Mouse (Mus musculus) liver, postnatal 0 days (tissue): ENCODE results near the gene Nsun3. TPM values are rescaled to one million over a fixed set of nuclear protein-coding genes. Genes with fewer than 3 reads are reported as not detected.

Experiments
- ATAC-seq: fragments of 200-750 bp; cut with Nextera tagmentation; 2 replicates; pipeline ENCODE4 v1.8.0; 2017; ENCODE audit warnings: mild to moderate bottlenecking, moderate library complexity
- DNase-seq: peaks from one replicate; pipeline ENCODE4 v3.0.0-alpha.2; 2016
- H3K27ac ChIP-seq: fragments of 300-500 bp; sonication (generic); 2 replicates; pipeline ENCODE4 v1.5.1; 2014; ENCODE audit warnings: antibody characterized with exemption, moderate library complexity, mild to moderate bottlenecking, low read depth
- H3K27me3 ChIP-seq: fragments of 300-500 bp; sonication (generic); 2 replicates; pipeline ENCODE4 v1.6.1; 2014; ENCODE audit warnings: low read length, control low read depth, mixed read lengths; ENCODE audit not compliant: insufficient read depth
- H3K36me3 ChIP-seq: fragments of 300-500 bp; sonication (generic); replicated peaks from 2 replicates; pipeline ENCODE4 v1.6.1; 2014; ENCODE audit warnings: mild to moderate bottlenecking, control low read depth, low read length, moderate library complexity, mixed read lengths; ENCODE audit not compliant: insufficient read depth
- H3K4me1 ChIP-seq: fragments of 300-500 bp; sonication (generic); 2 replicates; pipeline ENCODE4 v1.6.1; 2014; ENCODE audit warnings: antibody characterized with exemption, mild to moderate bottlenecking, control low read depth; ENCODE audit not compliant: insufficient read depth
- H3K4me2 ChIP-seq: fragments of 300-500 bp; sonication (generic); 2 replicates; pipeline ENCODE4 v1.6.1; 2014; ENCODE audit warnings: low read depth, mild to moderate bottlenecking, low read length, moderate library complexity, mixed read lengths
- H3K4me3 ChIP-seq: fragments of 300-500 bp; sonication (generic); 2 replicates; pipeline ENCODE4 v1.5.1; 2014; ENCODE audit warnings: low read depth, low read length
- H3K9ac ChIP-seq: fragments of 300-500 bp; sonication (generic); replicated peaks from 2 replicates; pipeline ENCODE4 v1.6.1; 2014; ENCODE audit warnings: mild to moderate bottlenecking, moderate library complexity
- H3K9me3 ChIP-seq: fragments of 300-500 bp; sonication (generic); 2 replicates; pipeline ENCODE4 v1.6.1; 2016; ENCODE audit warnings: mild to moderate bottlenecking, control low read depth, low read length, mixed read lengths
- CTCF ChIP-seq: sonication (generic); IDR thresholded peaks from 2 replicates; pipeline ENCODE4 v1.5.1; 2016; ENCODE audit warnings: antibody characterized with exemption, low read depth
- EP300 ChIP-seq: IDR thresholded peaks from 2 replicates; pipeline ENCODE4 v1.6.1; 2016; ENCODE audit warnings: antibody characterized with exemption, low read depth, mild to moderate bottlenecking
- WGBS: fragments of 180-500 bp; shearing (Covaris S2); extraction: QIAGEN DNeasy Blood & Tissue Kit; methylation state at CpG from one replicate; pipeline ENCODE4 v1.1.7; 2014; ENCODE audit not compliant: insufficient replicate concordance; 5-methylcytosine and 5-hydroxymethylcytosine counted together
- polyA plus RNA-seq: library from polyadenylated mRNA; unstranded; fragments of >200 nt; fragmentation: Nextera tagmentation; extraction: Ambion mirVana; gene quantifications from 2 replicates; pipeline ENCODE4 v1.2.1, GENCODE M21; 2015

Gene Nsun3
- polyA plus RNA-seq, 1 experiment from 2014 or later, result 4.2 TPM

GRCm38 (mm10) chr16:62773462-62773861, 13.2 kb downstream of the Nsun3 start:
- no peak for ATAC-seq
- no peaks in the 10 kb centered on the region for H3K27me3 ChIP-seq
- WGBS, result 80% methylated on average over 4 of the region's 4 CpGs
- no peaks in the 10 kb centered on the region for H3K4me1 ChIP-seq
- no peak for DNase-seq
- H3K4me3 ChIP-seq, result no peak overlapping the region
- H3K9ac ChIP-seq, result no peak overlapping the region
- H3K4me2 ChIP-seq, result no peak overlapping the region
- no peak overlapping the region for H3K27ac ChIP-seq
- H3K36me3 ChIP-seq, result peaks cover 18% of the 10 kb centered on the region
- TF ChIP-seq EP300 (no peak), CTCF (no peak)
- no peaks in the 10 kb centered on the region for H3K9me3 ChIP-seq

- ATAC-seq (0 out of 2 replicates have a peak, but pooled peaks have one; percentile 15), DNase-seq (peak; percentile 32)
- no peaks in the 10 kb centered on the region for H3K27me3 ChIP-seq
- no peak overlapping the region for H3K27ac ChIP-seq
- 69% methylated on average over 2 of the region's 2 CpGs for WGBS
- no peak for TF ChIP-seq CTCF
- TF ChIP-seq EP300, result no peak
- no peak overlapping the region for H3K9ac ChIP-seq
- no peaks in the 10 kb centered on the region; the same call in 1 of the 2 replicates for H3K36me3 ChIP-seq
- no peaks in the 10 kb centered on the region for H3K4me1 ChIP-seq
- no peaks in the 10 kb centered on the region for H3K9me3 ChIP-seq
- H3K4me2 ChIP-seq, result no peak overlapping the region
- H3K4me3 ChIP-seq, result no peak overlapping the region
These were observed 28.3 kb downstream of the Nsun3 start for GRCm38 (mm10) chr16:62758340-62758739.

- TF ChIP-seq EP300, result no peak
- no peak for TF ChIP-seq CTCF
- no peaks in the 10 kb centered on the region for H3K9me3 ChIP-seq
- H3K27ac ChIP-seq, result no peak overlapping the region
- H3K4me3 ChIP-seq, result no peak overlapping the region
- no peaks in the 10 kb centered on the region; the same call in 1 of the 2 replicates for H3K36me3 ChIP-seq
- H3K27me3 ChIP-seq, result no peaks in the 10 kb centered on the region
- DNase-seq (no peak), ATAC-seq (no peak)
- no peak overlapping the region for H3K9ac ChIP-seq
- 89% methylated on average over 6 of the region's 6 CpGs for WGBS
- H3K4me2 ChIP-seq, result no peak overlapping the region
- H3K4me1 ChIP-seq, result no peaks in the 10 kb centered on the region
These were observed 31.3 kb downstream of the Nsun3 start for GRCm38 (mm10) chr16:62755307-62755706.

GRCm38 (mm10) chr16:62753597-62753996, 33.0 kb downstream of the Nsun3 start:
- H3K4me3 ChIP-seq, result no peak overlapping the region
- no peaks in the 10 kb centered on the region for H3K9me3 ChIP-seq
- no peaks in the 10 kb centered on the region; the same call in 1 of the 2 replicates for H3K36me3 ChIP-seq
- DNase-seq (no peak), ATAC-seq (no peak)
- no peak overlapping the region for H3K4me2 ChIP-seq
- H3K27ac ChIP-seq, result no peak overlapping the region
- WGBS, result 69% methylated on average over 1 of the region's 1 CpGs
- no peaks in the 10 kb centered on the region for H3K4me1 ChIP-seq
- no peaks in the 10 kb centered on the region for H3K27me3 ChIP-seq
- TF ChIP-seq CTCF (no peak), EP300 (no peak)
- H3K9ac ChIP-seq, result no peak overlapping the region

- DNase-seq, result no peak
- no peak for ATAC-seq
- WGBS, result 71% methylated on average over 4 of the region's 4 CpGs
- H3K4me1 ChIP-seq, result no peaks in the 10 kb centered on the region
- no peak overlapping the region for H3K9ac ChIP-seq
- H3K27ac ChIP-seq, result no peak overlapping the region
- H3K4me2 ChIP-seq, result no peak overlapping the region
- no peaks in the 10 kb centered on the region for H3K27me3 ChIP-seq
- H3K36me3 ChIP-seq, result no peaks in the 10 kb centered on the region; the same call in 1 of the 2 replicates
- no peak overlapping the region for H3K4me3 ChIP-seq
- H3K9me3 ChIP-seq, result no peaks in the 10 kb centered on the region
- TF ChIP-seq EP300, result no peak
These were observed 33.5 kb downstream of the Nsun3 start for GRCm38 (mm10) chr16:62753079-62753478.

- DNase-seq (no peak), ATAC-seq (no peak)
- H3K9ac ChIP-seq, result no peak overlapping the region
- H3K4me3 ChIP-seq, result no peak overlapping the region
- TF ChIP-seq CTCF (no peak), EP300 (no peak)
- no peaks in the 10 kb centered on the region for H3K4me1 ChIP-seq
- H3K36me3 ChIP-seq, result no peaks in the 10 kb centered on the region
- no peak overlapping the region for H3K27ac ChIP-seq
- 60% methylated on average over 2 of the region's 2 CpGs for WGBS
- no peaks in the 10 kb centered on the region for H3K9me3 ChIP-seq
- H3K4me2 ChIP-seq, result no peak overlapping the region
- H3K27me3 ChIP-seq, result no peaks in the 10 kb centered on the region
These were observed 40.7 kb downstream of the Nsun3 start for GRCm38 (mm10) chr16:62745875-62746274.

- H3K27ac ChIP-seq, result no peak overlapping the region
- H3K4me3 ChIP-seq, result no peak overlapping the region
- ATAC-seq (no peak), DNase-seq (no peak)
- no peaks in the 10 kb centered on the region for H3K4me1 ChIP-seq
- H3K36me3 ChIP-seq, result no peaks in the 10 kb centered on the region
- no peaks in the 10 kb centered on the region for H3K9me3 ChIP-seq
- no peak for TF ChIP-seq CTCF
- no peak for TF ChIP-seq EP300
- no peaks in the 10 kb centered on the region for H3K27me3 ChIP-seq
- 80% methylated on average over 1 of the region's 1 CpGs for WGBS
- no peak overlapping the region for H3K4me2 ChIP-seq
- H3K9ac ChIP-seq, result no peak overlapping the region
These were observed 52.3 kb downstream of the Nsun3 start for GRCm38 (mm10) chr16:62734359-62734758.
